Mouse (Mus musculus): ENCODE measurements around the gene Zfp639. TPM values are rescaled to one million over a fixed set of nuclear protein-coding genes. Genes with fewer than 3 reads are reported as not detected.
A peak's percentile ranks its signal among the peaks of the same experiment; 100 is the strongest.

Zfp639 gene
- polyA plus RNA-seq, 1 experiment from 2014 or later = 37.5 TPM

DNA sequence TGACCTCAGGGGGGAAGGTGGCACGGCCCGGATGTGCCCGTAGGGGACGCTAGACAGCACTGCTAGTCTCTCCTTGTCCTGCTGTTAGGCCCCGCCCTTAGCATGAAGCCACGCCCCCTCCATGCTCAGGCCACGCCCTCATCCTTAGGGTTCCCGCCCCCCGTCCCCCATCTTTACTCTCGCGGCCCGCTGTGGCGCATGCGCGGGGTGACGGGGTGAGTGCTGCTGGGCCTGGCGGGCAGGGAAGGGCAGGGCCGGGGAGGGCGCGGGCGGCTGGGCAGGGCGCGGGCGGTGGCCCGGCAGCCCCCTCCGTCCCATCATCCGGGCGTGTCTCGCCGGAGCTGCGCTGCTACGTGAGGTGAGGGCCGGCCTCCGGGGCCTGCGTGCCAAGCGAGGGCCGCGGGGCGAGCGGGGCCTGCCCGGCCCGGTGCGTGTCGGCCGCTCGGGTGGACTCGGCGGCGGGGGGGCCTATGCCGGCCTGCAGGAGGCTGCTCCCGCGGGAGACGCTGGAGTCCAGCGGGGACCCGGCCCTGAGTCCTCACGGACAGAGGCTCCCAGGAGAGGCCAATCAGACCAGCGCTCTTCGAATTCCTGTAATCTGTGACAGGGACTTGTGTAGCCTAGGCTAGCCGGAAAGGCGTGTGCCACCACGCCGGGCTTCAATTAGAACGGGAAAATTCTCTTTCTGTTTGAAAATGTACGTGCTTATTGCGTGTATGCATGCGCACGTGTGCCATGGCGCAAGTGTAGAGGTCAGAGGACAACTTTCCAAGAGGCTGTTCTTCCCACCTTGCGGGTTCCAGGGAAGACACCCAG lies 524 bp downstream of the Zfp639 start:
- Histone ChIP-seq H3K9ac (peak overlapping the region; percentile 91), H3K9me3 (no peaks in the 10 kb centered on the region), H3K27me3 (replicated peaks) (no peaks in the 10 kb centered on the region), H3K4me3 (peak overlapping the region; percentile 87), H3K36me3 (replicated peaks) (no peaks in the 10 kb centered on the region), H3K27ac (peak overlapping the region; percentile 84), H3K4me1 (peaks cover 39% of the 10 kb centered on the region), H3K4me2 (peak overlapping the region; percentile 69)
- under 1% methylated on average over 65 of the region's 69 CpGs for WGBS
- ATAC-seq (replicated peaks) = peak; percentile 89

DNA sequence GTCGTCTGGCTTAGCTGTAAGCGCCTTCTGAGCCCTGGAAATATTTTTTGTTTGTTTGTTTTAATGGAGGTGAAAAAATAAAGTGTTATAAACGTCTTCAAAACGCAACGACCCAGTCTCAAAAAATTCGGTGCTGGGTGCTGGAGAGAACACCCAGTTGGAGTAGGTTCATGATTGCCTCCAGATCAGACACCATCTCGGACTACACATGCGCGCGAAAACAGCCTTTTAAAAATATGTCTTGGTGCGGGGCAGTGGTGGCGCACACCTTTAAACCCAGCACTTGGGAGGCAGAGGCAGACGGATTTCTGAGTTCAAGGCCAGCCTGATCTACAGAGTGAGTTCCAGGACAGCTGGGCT lies 1.1 kb downstream of the Zfp639 start:
- ATAC-seq (replicated peaks) = no peak
- Histone ChIP-seq H3K9me3 (no peaks in the 10 kb centered on the region), H3K36me3 (replicated peaks) (no peaks in the 10 kb centered on the region), H3K4me1 (peaks cover 39% of the 10 kb centered on the region), H3K27ac (peak overlapping the region; percentile 84), H3K27me3 (replicated peaks) (no peaks in the 10 kb centered on the region), H3K9ac (peak overlapping the region; percentile 91), H3K4me3 (peak overlapping the region; percentile 87), H3K4me2 (peak overlapping the region; percentile 69)
- 3% methylated on average over 13 of the region's 13 CpGs for WGBS

DNA sequence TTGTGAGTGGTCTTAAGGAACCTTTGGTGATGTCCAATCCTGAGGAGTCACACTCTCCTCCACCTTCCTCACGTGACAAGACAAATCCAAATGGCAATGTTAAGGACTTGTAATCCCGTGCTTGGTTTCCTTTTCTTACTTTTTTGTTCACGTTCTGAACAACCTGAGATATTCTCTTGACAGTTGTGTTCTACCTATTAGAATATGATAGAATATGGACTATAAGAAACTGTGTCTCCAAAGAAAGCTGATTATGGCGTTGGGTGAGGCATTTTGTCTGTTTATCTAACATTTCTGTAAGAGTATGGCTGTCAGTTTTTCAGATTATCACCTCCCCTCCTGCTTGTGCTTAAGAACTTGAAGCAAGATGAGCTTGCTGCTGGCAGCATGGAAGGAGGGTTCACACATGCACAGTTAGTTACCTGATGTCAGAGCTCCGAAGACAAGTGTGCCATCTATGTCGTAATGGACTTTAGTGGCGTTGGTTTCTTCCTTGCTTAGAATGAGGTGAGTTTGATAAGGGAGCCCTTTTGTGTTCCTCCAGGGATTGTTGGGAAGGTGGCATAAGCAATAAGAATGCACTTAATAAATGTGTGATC lies 2.7 kb downstream of the Zfp639 start:
- H3K36me3 ChIP-seq (replicated peaks) = peaks cover 8% of the 10 kb centered on the region; the same call in 1 of the 2 replicates
- H3K9me3 ChIP-seq = no peaks in the 10 kb centered on the region
- peaks cover 39% of the 10 kb centered on the region for H3K4me1 ChIP-seq
- H3K4me3 ChIP-seq = no peak overlapping the region
- no peak overlapping the region for H3K4me2 ChIP-seq
- H3K9ac ChIP-seq = no peak overlapping the region
- no peaks in the 10 kb centered on the region for H3K27me3 ChIP-seq (replicated peaks)
- ATAC-seq (replicated peaks) = no peak
- H3K27ac ChIP-seq = no peak overlapping the region
- 92% methylated on average over 7 of the region's 7 CpGs for WGBS

DNA sequence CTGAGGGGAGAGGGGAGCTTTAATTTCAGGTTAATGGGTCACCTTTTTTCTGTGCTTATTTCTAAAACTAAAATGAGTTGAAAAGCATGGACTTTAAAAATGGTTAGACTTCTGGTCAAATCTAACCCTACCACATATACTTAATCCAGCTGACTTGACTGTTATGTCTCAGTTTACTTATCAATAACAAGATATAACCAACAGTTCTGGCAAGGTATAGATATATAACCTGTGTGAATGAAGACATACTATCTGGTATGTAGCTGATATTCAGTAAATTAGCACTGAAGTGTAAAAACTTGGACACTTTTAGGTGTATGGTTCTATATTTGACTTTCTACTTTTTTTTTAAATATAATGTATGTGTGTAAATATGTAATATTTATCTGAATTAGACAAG lies 3.5 kb downstream of the Zfp639 start:
- Histone ChIP-seq H3K36me3 (replicated peaks) (peaks cover 13% of the 10 kb centered on the region; the same call in 1 of the 2 replicates), H3K4me3 (no peak overlapping the region), H3K27me3 (replicated peaks) (no peaks in the 10 kb centered on the region), H3K9me3 (no peaks in the 10 kb centered on the region), H3K4me2 (no peak overlapping the region), H3K4me1 (peaks cover 39% of the 10 kb centered on the region), H3K9ac (no peak overlapping the region), H3K27ac (no peak overlapping the region)
- ATAC-seq (replicated peaks) = no peak

DNA sequence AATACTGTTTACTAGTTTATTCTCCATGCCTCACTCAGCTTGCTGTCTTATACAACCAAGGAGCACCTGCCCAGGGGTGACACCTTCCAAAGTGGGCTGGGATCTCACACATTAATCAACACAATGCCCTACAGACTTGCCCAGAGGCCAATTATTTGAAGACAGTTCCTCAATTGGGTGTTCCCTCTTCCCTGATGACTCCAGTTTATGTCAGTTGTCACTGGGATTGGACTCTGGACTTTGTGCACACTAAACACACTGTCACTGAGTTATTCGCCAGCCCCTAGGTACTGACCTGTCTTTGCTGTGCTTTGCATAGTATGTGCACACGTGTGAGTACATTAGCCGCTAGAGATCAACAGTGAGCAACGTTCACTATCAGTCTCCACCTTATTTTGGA lies 17.1 kb downstream of the Zfp639 start:
- WGBS = 90% methylated on average over 4 of the region's 4 CpGs
- Histone ChIP-seq H3K4me3 (no peak overlapping the region), H3K36me3 (replicated peaks) (peaks cover 7% of the 10 kb centered on the region; the same call in 1 of the 2 replicates), H3K27me3 (replicated peaks) (no peaks in the 10 kb centered on the region), H3K4me1 (peaks cover 10% of the 10 kb centered on the region), H3K9me3 (no peaks in the 10 kb centered on the region), H3K27ac (no peak overlapping the region), H3K4me2 (no peak overlapping the region), H3K9ac (no peak overlapping the region)
- no peak for ATAC-seq (replicated peaks)

DNA sequence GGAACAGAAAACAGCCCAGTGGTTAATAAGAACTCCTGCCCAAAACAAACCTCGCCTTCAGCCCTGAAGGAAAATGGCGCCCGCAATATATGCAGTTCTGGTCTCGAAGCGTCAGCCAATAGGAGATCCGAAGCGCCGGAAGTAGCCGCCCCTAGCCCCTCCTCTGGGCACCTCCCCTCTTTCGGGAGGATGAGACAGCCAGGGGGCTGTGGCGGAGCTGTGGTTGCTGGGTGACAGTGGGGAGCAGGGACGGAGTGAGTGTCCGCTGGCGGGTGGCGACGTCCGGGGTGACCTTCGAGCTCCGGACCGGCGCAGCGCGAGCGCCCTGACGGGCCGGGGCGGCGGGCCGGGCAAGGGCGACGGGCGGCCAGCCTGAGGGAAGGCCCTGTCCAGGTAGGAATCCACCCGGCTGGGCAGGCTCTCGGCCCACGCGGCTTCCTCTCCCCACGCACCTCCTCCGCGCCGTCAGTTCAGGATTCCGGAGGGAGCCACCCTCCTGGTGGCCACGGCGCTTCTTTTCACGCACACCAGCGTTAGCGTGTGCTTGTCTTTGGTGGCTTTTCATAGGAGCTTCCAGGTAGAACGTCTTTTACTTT lies 19.3 kb downstream of the Zfp639 start, which contains the start of gene Mfn1:
Mfn1 (plus strand) TSS at position 163 of the 596 bp plus-strand sequence.
- Histone ChIP-seq H3K27me3 (replicated peaks) (no peaks in the 10 kb centered on the region), H3K27ac (peak within 1 kb of the TSS; percentile 84), H3K36me3 (replicated peaks) (no peaks in the 10 kb centered on the region; the same call in 1 of the 2 replicates), H3K4me2 (peak within 1 kb of the TSS; percentile 46), H3K9ac (peak within 1 kb of the TSS; percentile 86), H3K9me3 (no peaks in the 10 kb centered on the region), H3K4me3 (peak within 1 kb of the TSS; percentile 91), H3K4me1 (peaks cover 10% of the 10 kb centered on the region)
- under 1% methylated on average over 47 of the region's 47 CpGs for WGBS
- ATAC-seq (replicated peaks) = peak; percentile 100

DNA sequence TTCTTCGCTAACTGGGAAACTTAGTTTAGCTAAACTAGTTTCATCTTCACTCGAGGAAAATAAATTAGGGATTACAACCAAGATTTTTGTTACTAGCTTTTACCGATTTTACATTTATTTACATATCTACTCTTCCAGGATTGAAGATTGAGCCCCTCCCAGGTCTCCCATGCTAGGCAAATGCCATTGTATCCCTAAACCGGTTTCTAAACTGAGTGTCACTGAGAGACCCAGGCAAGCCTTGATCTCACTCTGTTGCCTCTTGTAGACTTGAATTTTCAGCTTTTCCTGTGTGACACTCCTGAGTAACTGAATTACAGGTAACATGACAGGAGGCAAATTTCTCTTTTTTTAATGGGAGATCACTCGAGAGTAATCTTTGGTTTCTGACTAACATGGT lies 20.0 kb downstream of the Zfp639 start:
- H3K27me3 ChIP-seq (replicated peaks) = no peaks in the 10 kb centered on the region
- 17% methylated on average over 5 of the region's 5 CpGs for WGBS

DNA sequence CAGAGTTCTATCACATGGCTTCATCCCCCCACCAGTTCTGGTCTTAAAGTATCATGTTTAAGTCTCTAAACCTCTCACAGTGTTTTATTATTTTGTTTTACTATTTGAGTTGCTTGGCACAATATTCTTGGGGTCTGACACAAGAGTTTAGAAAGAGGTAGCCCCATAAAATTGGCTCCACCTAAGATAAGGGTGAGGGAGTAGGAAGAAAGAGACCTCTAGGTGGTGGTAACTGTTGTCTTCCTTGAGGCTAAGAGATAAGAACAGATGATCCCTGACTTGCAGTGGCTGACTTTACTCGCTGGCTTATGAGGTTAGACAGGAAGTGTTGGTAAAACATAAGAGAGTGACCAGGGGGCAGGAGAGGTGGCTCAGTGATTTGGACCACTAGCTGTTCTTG lies 25.6 kb downstream of the Zfp639 start:
- no peak overlapping the region for H3K9ac ChIP-seq
- no peaks in the 10 kb centered on the region for H3K4me1 ChIP-seq
- no peak overlapping the region for H3K27ac ChIP-seq
- no peaks in the 10 kb centered on the region for H3K27me3 ChIP-seq (replicated peaks)
- H3K36me3 ChIP-seq (replicated peaks) = peaks cover 20% of the 10 kb centered on the region; the same call in 1 of the 2 replicates
- ATAC-seq (replicated peaks) = no peak
- WGBS = 81% methylated on average over 1 of the region's 1 CpGs
- no peak overlapping the region for H3K4me3 ChIP-seq
- no peak overlapping the region for H3K4me2 ChIP-seq
- no peaks in the 10 kb centered on the region for H3K9me3 ChIP-seq

More for the DNA sequence above, 20.0 kb downstream of the Zfp639 start:
- peak overlapping the region; percentile 86; the same call in 1 of the 2 replicates for H3K9ac ChIP-seq
- H3K4me2 ChIP-seq = peak overlapping the region; percentile 46
- peaks cover 10% of the 10 kb centered on the region for H3K4me1 ChIP-seq
- peaks cover 3% of the 10 kb centered on the region; the same call in 1 of the 2 replicates for H3K36me3 ChIP-seq (replicated peaks)
- peak overlapping the region; percentile 91 for H3K4me3 ChIP-seq
- no peak for ATAC-seq (replicated peaks)
- no peak overlapping the region for H3K27ac ChIP-seq
- H3K9me3 ChIP-seq = no peaks in the 10 kb centered on the region

DNA sequence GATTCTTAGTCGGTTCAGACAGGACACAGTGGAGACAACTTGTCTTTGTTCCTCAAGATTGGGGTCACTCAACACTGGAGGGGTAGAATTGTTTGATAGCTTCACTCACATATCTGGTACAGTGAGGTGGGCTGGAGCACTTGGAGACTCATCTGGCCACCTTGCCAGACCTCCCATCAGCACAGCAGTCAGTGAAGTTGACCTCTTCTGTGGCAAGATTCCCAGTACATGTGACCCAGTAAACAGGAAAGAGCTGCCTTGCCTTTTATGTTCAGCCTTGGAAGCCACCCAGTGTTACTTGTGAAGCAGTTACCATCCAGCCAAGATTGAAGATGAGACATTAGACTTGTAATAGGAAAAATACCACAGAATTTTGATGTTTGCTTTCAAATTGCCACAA lies 27.5 kb downstream of the Zfp639 start:
- Histone ChIP-seq H3K9ac (no peak overlapping the region), H3K27ac (no peak overlapping the region), H3K9me3 (no peaks in the 10 kb centered on the region), H3K27me3 (replicated peaks) (no peaks in the 10 kb centered on the region), H3K4me2 (no peak overlapping the region), H3K4me3 (no peak overlapping the region), H3K36me3 (replicated peaks) (peaks cover 28% of the 10 kb centered on the region; the same call in 1 of the 2 replicates), H3K4me1 (no peaks in the 10 kb centered on the region)
- no peak for ATAC-seq (replicated peaks)
- 57% methylated on average over 1 of the region's 1 CpGs for WGBS

DNA sequence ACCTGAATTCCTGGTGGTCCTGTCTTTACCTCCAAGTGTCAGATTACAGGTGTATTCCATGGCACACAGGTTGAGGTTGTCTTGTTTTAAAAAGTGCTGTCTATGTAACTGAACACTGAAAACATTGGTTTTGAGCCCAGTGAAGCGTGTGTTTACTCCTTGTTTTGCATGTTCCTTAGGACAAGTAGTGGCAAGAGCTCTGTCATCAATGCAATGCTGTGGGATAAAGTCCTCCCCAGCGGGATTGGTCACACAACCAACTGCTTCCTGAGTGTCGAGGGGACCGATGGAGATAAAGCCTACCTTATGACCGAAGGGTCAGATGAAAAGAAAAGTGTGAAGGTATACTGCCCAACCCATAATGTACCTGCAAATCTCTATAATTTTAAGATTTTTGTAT lies 28.0 kb downstream of the Zfp639 start:
- Histone ChIP-seq H3K9ac (no peak overlapping the region), H3K27me3 (replicated peaks) (no peaks in the 10 kb centered on the region), H3K4me3 (no peak overlapping the region), H3K36me3 (replicated peaks) (peaks cover 30% of the 10 kb centered on the region; the same call in 1 of the 2 replicates), H3K4me2 (no peak overlapping the region), H3K4me1 (no peaks in the 10 kb centered on the region), H3K9me3 (no peaks in the 10 kb centered on the region), H3K27ac (no peak overlapping the region)
- WGBS = 96% methylated on average over 5 of the region's 5 CpGs
- ATAC-seq (replicated peaks) = no peak

DNA sequence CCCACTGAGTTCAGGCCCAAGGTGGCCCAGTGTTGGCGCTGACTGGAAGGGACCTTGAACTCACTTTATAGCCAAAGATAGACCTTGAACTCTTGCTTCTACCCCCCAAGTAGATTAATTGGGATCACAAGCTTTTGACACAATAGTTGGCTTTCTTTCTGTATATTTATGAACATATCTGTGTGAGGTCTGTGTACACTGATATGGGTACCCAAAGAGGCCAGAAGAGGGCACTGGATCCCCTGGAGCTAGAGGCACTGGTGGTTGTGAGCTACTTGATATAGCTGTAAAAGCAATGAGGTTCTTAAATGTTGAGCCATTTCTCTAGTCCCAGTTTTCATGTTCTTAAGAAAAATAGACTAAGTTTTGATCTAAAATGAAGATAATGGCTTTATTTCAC lies 43.0 kb downstream of the Zfp639 start:
- Histone ChIP-seq H3K4me1 (no peaks in the 10 kb centered on the region), H3K36me3 (replicated peaks) (peaks cover 27% of the 10 kb centered on the region), H3K4me3 (no peak overlapping the region), H3K4me2 (no peak overlapping the region), H3K27me3 (replicated peaks) (no peaks in the 10 kb centered on the region), H3K9ac (no peak overlapping the region), H3K9me3 (no peaks in the 10 kb centered on the region), H3K27ac (no peak overlapping the region)
- WGBS = 100% methylated on average over 1 of the region's 1 CpGs
- no peak for ATAC-seq (replicated peaks)

DNA sequence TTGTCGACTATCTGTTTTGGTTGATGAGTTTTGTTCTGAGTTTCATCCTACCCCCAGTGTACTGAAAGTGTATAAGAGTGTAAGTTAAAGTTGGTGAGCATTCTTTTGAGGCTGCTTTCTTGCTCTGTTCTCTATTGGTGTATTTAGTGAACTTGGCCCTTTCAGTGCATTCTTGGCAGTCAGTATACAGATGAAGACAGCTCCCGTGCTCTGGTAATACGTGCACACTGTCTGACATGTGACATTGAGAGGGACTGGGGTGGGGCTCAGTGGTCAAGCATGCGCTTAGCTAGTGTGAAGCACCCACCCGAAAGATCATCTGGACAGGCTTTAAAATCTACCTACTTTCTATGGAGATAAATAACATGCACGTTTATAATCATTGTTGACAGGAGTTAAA lies 53.3 kb downstream of the Zfp639 start:
- Histone ChIP-seq H3K4me1 (no peaks in the 10 kb centered on the region), H3K36me3 (replicated peaks) (peaks cover 30% of the 10 kb centered on the region), H3K27ac (no peak overlapping the region), H3K27me3 (replicated peaks) (no peaks in the 10 kb centered on the region), H3K4me2 (no peak overlapping the region), H3K9me3 (no peaks in the 10 kb centered on the region), H3K4me3 (no peak overlapping the region), H3K9ac (no peak overlapping the region)
- 92% methylated on average over 6 of the region's 6 CpGs for WGBS
- ATAC-seq (replicated peaks) = no peak
